Mouse (Mus musculus): Measurements from ENCODE around the gene Retnlg. TPM values are rescaled to one million over a fixed set of nuclear protein-coding genes. Genes with fewer than 3 reads are reported as not detected.

Gene Retnlg
- polyA plus RNA-seq (2017; shearing (Covaris generic)) = not detected

DNA sequence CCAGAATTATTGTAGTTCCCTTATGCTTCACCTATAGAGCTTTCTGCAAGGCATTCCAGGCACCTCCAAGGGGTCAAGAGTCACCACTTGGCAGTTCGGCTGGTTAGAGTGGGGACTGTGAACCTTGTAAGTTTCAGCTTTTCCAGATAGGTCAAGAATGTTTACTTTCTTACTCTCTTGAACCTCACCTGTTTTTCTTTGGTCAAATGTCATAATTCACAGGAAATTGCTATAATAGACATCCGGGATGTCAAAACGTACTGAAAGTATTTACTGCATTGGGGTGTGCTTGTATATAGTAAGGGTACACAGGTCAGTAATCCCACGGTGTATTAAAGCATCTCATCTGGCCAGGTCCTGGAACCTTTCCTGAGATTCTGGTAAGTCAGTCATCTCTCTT is at the start of gene Retnlg:
Retnlg (plus strand) TSS at position 301 of the 400 bp plus-strand sequence.

DNA sequence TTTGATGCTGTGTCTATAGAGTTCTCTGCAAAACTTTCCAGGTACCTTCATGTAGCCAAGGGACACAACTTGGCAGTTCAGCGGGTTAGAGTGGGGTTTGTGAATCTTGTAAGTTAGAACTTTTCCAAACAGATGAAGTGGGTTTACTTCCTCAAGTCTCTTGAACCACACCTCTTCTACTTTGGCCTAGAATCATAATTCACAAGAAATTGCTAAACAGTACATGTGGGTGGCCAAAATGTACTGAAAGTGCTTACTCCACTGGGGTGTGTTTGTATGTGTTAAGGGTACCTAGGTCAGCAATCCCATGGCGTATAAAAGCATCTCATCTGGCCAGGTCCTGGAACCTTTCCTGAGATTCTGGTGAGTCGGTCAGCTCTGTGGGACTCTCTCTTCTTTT is 30.2 kb upstream of the Retnlg start, which contains the start of gene Retnla:
Retnla (plus strand) TSS at position 286 of the 400 bp plus-strand sequence.

Other genes with a start within 250 kb of the Retnlg start
- gene Trat1, start 100.6 kb upstream of the Retnlg start, polyA plus RNA-seq (2017; shearing (Covaris generic)) = 168 TPM
- gene Retnlb, start 55.8 kb upstream of the Retnlg start, polyA plus RNA-seq (2017; shearing (Covaris generic)) = not detected
- not detected for gene Retnla, start 30.1 kb upstream of the Retnlg start, polyA plus RNA-seq (2017; shearing (Covaris generic))
- 3.1 TPM for gene Dzip3, start 121.5 kb downstream of the Retnlg start, polyA plus RNA-seq (2017; shearing (Covaris generic))
- 3.4 TPM for gene Cip2a, start 121.6 kb downstream of the Retnlg start, polyA plus RNA-seq (2017; shearing (Covaris generic))
- gene Myh15, start 184.9 kb downstream of the Retnlg start, polyA plus RNA-seq (2017; shearing (Covaris generic)) = 0.04 TPM

Data from CD4-positive, CD25-positive, alpha-beta regulatory T cell, adult 9 weeks (primary cell).